Mouse (Mus musculus) lung, adult 2 months (tissue): ENCODE results near the gene Ptprb. TPM values are rescaled to one million over a fixed set of nuclear protein-coding genes. Genes with fewer than 3 reads are reported as not detected.

ENCODE experiments used
- DNase-seq: peaks from one replicate; pipeline ENCODE4 v3.0.0; 2022
- H3K4me1 ChIP-seq: fragments of 200-500 bp; 2 replicates; pipeline ENCODE4 v1.6.1; 2011; ENCODE audit warnings: low read length; ENCODE audit not compliant: control insufficient read depth, insufficient read depth
- H3K4me3 ChIP-seq: fragments of 200-500 bp; replicated peaks from 2 replicates; pipeline ENCODE3; 2011; ENCODE audit warnings: low read depth, mild to moderate bottlenecking, control low read depth, low read length; ENCODE audit errors: extremely low read depth
- CTCF ChIP-seq: fragments of 200-500 bp; IDR thresholded peaks from 2 replicates; pipeline ENCODE4 v1.5.1; 2011; ENCODE audit warnings: mild to moderate bottlenecking, low read length, control low read depth; ENCODE audit not compliant: insufficient read depth
- POLR2A ChIP-seq: fragments of 200-500 bp; IDR thresholded peaks from 2 replicates; pipeline ENCODE4 v1.6.1; 2011; ENCODE audit warnings: low read depth, mild to moderate bottlenecking, control low read depth, low read length, borderline replicate concordance; ENCODE audit errors: extremely low read depth
- WGBS: fragments of 180-500 bp; shearing (Covaris S2); methylation state at CpG from one replicate; pipeline ENCODE4 v1.1.7; 2018; 5-methylcytosine and 5-hydroxymethylcytosine counted together
- polyA plus RNA-seq: library from polyadenylated mRNA; depleted of rRNA; stranded (reverse); fragments of >200 nt; gene quantifications from 2 replicates; pipeline ENCODE4 v1.2.3, GENCODE M21; 2012

The Ptprb gene
- polyA plus RNA-seq, 1 experiment: 83.5 TPM

DNA sequence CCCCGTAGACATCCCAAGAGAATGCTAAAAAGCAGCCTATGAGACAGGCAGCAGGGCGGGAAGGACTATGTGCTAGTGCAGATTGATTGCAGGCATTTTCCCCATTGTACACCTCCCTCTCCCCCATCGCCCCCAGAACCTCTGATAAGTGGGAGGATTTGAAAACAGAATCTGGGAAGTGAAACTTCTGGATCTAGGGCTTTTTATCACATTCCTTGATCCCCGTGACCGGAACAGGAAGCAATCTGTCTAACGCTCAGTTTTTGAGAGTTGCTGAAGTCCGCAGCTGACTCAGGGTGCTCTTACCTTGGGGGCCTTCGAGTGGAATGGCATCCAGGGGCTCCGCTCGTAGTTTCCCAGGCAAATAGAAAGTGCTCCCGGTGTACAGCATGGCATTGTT is 10.8 kb upstream of the Ptprb start:
- WGBS: 39% methylated on average over 11 of the region's 11 CpGs
- H3K4me3 ChIP-seq: no peak overlapping the region
- TF ChIP-seq POLR2A: no peak
- TF ChIP-seq CTCF: no peak
- H3K4me1 ChIP-seq: peaks cover 18% of the 10 kb centered on the region
- DNase-seq: no peak

DNA sequence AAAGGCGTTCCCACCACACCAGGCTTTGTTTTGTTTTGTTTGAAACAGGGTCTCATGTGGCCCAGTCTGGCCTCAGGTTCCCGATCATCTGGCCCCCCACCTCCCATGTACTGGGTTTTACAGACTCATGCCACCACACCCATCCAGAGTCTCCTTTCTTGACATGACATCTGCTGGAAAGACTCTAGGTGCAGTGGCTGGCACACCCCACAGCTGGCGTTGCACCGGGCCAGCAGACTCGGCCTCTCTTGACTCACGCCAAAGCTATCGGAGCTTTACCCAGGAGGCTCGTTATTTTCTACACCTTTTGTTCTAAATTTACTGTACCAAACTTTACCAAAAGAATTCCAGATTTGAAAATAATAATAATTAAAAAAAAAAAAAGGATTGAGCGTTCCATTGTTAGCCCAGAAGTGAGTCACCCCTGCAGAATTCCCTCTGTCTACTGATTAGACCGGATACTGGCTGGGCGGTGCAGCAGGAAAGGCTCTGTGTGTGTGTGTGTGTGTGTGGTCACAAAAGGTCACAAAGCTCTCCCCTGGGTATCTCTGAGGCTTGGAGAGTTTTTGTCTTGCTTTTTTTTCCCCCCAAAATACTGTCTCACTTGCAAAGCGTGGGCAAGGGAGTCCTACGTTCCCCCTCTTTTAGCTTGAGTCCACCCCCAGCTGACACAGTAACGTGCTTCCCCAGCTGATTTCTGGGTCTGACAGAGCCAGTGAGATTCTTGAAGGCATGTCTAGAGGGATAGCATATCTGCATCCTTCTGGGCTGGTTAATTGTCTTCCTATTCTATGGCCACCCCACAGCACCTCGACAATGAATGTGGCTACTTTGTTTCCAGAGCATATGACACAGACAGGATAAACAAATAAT is 8.5 kb upstream of the Ptprb start:
- DNase-seq: no peak
- TF ChIP-seq CTCF (no peak), POLR2A (no peak)
- Histone ChIP-seq H3K4me1 (peaks cover 16% of the 10 kb centered on the region), H3K4me3 (no peak overlapping the region)
- WGBS: 44% methylated on average over 15 of the region's 15 CpGs

DNA sequence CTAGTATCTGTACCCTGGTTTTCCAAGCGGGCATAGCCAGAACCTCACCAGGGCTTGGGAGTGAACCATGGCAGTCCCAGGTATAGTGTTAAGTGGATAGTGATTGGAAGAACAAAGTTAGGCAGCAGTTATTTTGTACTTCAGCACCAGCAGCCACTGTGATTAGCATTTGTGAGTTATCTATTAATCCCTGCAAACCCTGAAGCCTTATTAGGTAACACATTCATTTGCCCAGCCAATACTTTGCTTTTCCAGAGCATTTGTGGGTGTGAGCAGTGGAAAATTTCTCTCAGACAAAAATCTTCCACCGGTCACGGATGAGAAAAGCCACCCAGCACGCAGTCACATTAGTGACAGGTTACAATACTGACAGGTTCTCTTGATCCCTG is 7.9 kb upstream of the Ptprb start:
- Histone ChIP-seq H3K4me1 (peaks cover 16% of the 10 kb centered on the region), H3K4me3 (no peak overlapping the region)
- 45% methylated on average over 4 of the region's 4 CpGs for WGBS
- no peak for DNase-seq
- TF ChIP-seq CTCF (no peak), POLR2A (no peak)

DNA sequence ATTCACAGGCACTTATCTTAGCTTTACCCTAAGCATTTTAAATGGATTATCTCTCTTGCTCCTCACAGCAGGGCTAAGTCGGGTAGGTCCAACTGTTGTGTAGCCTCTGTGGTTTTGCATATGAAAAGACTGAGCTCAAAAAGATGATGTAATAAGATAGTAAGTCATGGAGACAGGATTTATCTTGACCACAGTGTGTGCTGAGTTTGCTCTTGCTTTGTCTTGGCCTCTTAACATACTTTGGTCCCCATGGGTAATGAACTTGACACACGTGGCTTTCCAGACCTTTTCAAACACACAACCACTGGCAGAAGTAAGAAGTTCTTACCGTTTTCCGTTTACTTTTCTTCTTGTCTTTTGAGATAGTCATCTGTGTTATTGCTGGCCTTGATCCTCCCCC is 7.0 kb upstream of the Ptprb start:
- WGBS: 36% methylated on average over 4 of the region's 4 CpGs
- Histone ChIP-seq H3K4me1 (peaks cover 16% of the 10 kb centered on the region), H3K4me3 (no peak overlapping the region)
- no peak for DNase-seq
- TF ChIP-seq POLR2A: no peak
- TF ChIP-seq CTCF: no peak

DNA sequence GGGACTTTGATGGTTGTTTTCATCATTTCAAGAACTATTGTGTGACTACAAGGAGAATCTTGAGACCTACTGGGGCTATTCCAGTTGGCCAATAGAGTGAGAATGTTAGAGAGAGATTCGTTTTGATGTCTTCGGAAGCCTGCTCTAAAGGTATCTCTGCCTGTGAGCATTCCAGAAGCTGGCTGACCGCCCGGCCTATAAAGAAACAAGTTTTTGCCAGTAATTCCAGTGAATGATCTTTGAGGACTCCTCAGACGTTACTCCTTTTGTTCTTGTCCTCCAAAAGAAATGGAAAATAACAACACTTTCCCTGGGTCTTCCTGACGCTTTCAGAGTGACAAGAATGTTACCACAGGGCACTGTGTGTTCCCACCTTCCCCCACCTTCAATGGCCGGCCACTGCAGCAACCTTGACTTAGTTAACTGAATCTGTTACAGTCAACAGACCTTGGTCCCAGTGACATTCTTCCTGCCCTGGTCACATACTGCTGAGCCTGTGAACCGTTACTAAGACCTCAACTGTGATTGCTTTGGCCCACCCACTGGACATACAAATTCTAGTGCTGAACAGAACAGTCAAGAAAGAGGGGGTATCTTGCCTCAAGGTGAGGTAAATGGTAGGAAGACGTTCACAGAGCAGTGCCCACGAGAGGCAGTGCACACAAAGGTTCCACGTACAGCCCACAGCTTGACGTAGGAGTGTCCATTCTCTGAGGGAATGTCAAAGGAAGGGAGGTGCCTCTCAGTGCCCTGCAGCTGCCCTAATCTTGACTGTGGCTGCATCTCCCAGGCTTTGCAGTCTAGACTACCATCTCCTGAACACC is 4.5 kb upstream of the Ptprb start:
- no peak for DNase-seq
- WGBS: 43% methylated on average over 12 of the region's 12 CpGs
- TF ChIP-seq POLR2A (peak; percentile 29; the same call in 1 of the 2 replicates), CTCF (0 out of 2 replicates have a peak, but pooled peaks have one; percentile 12)
- peaks cover 16% of the 10 kb centered on the region for H3K4me1 ChIP-seq
- H3K4me3 ChIP-seq: no peak overlapping the region

DNA sequence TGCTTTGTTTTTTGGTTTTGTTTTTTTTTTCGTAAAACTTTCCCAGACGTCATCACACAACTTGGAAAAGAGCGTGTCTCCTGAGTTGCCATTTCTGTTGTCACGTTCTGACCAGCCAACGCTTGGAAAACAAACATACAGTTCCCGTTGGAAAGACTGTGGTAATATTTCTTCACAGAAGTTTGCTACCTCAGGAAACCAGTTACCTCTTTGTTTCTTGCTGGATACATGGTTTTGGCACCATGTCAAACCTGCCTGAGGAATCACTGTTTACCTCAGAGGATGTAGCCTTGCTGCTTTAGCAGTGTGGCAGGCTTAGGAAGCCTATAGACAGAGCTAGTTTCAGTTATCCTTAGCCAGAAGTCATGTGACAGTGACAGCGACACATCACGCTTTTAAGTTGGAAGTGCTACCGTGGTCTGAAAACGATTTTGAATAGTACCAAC is 3.8 kb upstream of the Ptprb start:
- WGBS: 46% methylated on average over 10 of the region's 10 CpGs
- TF ChIP-seq CTCF (no peak), POLR2A (no peak)
- DNase-seq: no peak
- H3K4me1 ChIP-seq: peaks cover 16% of the 10 kb centered on the region
- H3K4me3 ChIP-seq: no peak overlapping the region

DNA sequence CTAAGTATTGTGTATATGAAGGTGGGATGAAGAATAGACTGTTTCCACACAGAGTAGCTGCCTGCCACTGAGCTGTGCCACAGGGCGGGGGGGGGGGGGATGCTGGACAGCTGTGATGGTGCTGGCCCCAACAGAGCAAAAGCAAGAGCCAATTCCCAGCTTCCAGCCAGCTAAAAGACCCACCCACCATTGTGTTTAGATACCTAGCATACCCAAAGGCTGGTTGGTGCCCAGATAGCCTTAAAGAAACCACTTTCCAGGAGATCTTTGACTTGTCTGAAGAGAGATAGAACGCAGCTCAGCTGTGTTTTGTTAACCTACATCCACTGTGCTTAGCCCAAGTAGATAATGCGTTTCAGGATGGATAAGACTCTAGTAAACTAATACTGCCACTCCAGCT is 3.2 kb upstream of the Ptprb start:
- 44% methylated on average over 3 of the region's 3 CpGs for WGBS
- TF ChIP-seq POLR2A (no peak), CTCF (no peak)
- Histone ChIP-seq H3K4me1 (peaks cover 16% of the 10 kb centered on the region), H3K4me3 (no peak overlapping the region)
- no peak for DNase-seq

DNA sequence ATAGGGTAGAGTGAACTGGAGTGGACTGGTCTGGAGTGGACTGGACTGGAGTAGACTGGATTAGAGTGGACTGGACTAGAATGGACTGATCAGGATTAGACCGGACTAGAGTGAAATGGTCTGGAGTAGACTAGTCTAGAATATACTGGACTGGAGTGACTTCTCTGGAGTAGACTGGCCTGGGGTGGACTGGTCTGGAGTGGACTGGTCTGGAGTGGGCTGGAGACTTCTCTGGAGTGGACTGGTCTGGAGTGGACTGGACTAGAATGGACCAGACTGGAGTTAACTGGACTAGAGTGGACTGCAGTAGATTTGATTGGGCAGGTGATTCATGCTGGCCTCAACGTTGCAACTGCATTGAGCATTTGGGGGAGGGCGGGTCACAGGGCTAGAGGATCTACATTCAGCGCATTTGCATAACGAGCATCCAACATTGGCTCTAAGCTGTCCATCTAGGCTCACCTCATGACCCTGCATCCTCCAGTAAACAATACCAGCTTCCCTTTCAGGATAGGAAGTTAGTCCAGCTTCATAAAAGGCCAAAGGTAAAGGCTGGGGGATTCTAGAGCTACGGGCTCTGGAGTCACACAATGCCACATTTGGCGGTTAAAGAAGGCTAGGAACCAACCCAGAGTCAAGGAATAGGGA is 11.5 kb downstream of the Ptprb start:
- Histone ChIP-seq H3K4me1 (peaks cover 19% of the 10 kb centered on the region), H3K4me3 (no peak overlapping the region)
- no peak for DNase-seq
- WGBS: 79% methylated on average over 7 of the region's 7 CpGs
- no peak for TF ChIP-seq POLR2A
- TF ChIP-seq CTCF: no peak

DNA sequence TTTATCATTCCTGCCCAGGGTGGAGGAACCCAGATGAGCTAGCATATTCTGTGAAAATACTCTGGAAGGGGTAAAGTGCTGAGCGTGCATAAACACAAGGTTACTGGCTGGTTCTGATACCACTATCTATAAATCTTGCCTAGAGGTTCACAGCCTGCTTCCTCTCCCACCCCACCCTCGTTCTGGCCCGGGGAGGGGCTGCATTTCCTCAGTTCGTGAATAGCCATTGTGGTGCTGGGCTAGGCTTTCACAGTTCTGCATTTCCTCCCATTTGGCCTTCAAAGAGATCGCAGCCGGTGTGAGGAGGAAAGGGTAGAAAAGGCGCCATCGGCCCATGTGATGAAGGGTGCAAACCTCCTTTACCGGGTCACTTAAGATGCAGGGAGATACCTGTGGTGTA is 12.8 kb downstream of the Ptprb start:
- TF ChIP-seq CTCF (no peak), POLR2A (no peak; the same call in 1 of the 2 replicates)
- Histone ChIP-seq H3K4me1 (peaks cover 19% of the 10 kb centered on the region), H3K4me3 (no peak overlapping the region)
- 30% methylated on average over 9 of the region's 9 CpGs for WGBS
- no peak for DNase-seq
